Mouse (Mus musculus): Measurements from ENCODE around the gene Sgms1. TPM values are rescaled to one million over a fixed set of nuclear protein-coding genes. Genes with fewer than 3 reads are reported as not detected.
A peak's percentile ranks its signal among the peaks of the same experiment; 100 is the strongest.

Sgms1 gene
- total RNA-seq (2021) = 10 to 100 TPM; 45.3 to 46.0 TPM
- long read RNA-seq, experiment 1, transcript Sgms1-201 (10 exons, 3,665 nt) = minor isoform, 12 of 78 reads
- long read RNA-seq, experiment 1, transcript Sgms1-212 (6 exons, 3,262 nt) = major isoform, 46 of 78 reads
- long read RNA-seq, experiment 1, partial matches to known transcripts = 9 of 78 reads
- long read RNA-seq, experiment 1, other reads (novel, unspliced or antisense) = 11 of 78 reads
- long read RNA-seq, experiment 2, transcript Sgms1-212 (6 exons, 3,262 nt) = major isoform, 30 of 52 reads
- long read RNA-seq, experiment 2, partial matches to known transcripts = 12 of 52 reads
- long read RNA-seq, experiment 2, other reads (novel, unspliced or antisense) = 9 of 52 reads

DNA sequence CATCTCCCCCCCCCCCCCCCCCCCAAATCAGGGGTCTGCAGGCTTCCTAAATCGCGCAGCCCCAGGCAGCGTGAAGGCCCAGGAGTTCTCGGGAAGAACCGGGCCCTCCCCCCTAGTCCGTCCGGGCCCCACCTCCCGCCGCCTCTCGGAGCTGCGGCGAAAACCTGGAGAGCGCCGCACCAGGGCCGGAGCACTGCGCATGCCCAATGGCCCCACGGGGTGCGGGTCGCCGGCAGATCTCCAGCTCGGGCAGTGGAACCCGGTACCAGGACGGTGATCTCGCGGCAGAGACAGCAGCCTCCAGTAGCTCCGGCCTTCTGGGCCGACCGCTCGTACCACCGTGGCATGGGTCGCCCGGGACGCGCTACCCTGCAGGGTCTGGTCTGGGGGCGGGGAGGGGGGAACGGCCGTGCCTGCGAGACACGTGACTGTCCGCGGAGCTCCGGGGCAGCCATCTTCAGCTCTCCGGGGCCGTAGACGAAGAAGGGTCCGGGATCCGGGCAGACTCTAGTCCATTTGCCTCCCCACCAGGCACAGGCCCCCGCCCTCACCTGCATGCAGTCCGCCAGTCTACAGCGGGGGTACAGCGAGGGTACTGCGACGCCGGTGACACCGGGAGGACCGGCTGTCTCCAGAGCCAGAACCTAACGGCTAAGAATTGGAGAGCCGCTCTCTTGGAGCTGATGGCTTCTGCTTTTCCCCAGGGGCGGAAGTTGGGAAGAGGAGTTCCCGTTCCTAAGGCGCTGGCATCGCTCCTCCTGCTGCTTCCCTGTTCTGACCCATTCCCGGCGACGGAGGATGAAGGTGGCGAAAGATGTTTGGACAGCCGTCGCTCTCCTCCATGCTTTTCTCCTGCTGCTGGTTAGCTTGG lies at the start of gene Sgms1:
Gene Sgms1 (minus strand): TSS at position 714 of the 871 bp plus-strand sequence.
- peak; percentile 92 for DNase-seq (ENCODE audit: low spot score in 2 of 2)

GRCm38 (mm10) chr19:32425856-32426255 lies 36.3 kb upstream of the Sgms1 start:
- no peak for DNase-seq (ENCODE audit: low spot score in 2 of 2)

GRCm38 (mm10) chr19:32424706-32425105 lies 35.2 kb upstream of the Sgms1 start:
- DNase-seq (ENCODE audit: low spot score in 2 of 2) = no peak

GRCm38 (mm10) chr19:32419069-32419468 lies 29.6 kb upstream of the Sgms1 start:
- DNase-seq (ENCODE audit: low spot score in 2 of 2) = no peak

DNA sequence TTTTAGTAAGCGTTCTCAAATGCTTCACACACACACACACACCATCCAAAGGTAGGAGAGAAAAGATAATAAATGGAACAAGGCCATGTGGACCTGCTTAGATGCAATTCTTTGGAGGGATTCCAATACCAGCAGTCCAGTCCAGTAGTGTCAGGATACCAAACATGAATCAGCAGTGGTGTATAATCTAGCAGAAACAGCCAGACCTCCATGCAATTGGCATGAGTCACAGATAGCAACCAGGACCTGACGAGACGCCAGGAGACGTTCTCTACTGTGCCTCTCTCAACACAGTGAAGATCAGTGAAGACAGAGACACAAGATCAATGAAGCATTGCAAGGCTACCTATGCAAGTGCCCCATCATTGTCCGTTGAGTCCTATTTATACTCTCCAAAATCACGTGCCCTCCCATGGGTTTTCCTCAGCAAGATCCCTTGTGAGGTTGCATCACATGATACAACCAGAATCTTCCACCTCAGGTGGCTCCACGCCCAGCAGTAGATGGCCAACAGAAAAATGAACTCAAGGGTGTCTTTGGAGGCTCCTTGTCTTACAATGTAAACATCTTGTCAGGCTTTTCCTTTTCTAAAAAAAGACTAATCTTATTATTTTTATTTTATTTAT lies 27.3 kb upstream of the Sgms1 start:
- no peak for DNase-seq (ENCODE audit: low spot score in 2 of 2)

DNA sequence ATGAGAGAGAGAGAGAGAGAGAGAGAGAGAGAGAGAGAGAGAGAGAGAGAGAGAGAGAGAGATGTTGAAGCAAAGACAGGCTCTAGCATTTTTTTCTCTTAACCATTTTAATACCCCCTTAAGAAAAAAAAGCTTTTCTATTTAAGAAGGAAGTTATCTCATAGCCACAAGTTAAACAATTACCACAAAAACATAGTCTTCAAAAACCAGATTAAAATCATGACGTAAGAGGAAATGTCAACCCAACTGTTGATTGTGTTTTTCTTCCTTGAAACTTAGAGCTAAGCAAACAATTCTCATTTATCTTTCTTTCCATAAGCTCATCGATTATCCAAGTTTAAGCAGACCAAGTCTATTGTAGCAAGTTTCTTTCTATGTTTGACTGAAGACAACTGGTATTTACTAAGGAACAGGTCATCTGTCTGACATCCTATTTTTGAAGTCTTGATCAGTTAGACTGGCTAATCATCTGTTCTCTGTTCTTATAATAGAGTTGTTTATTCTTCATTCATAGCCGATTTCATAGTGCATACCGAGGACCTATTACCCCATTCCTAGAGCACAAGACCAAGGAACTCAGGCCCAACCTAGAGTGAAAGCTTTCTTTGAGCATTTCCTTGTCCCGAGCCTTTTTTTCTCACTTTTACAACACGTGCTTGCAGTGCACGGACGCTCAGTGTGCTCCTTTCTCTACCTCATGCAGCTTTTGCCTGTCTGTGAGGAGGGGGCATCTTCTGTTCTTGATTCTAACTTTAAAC lies 20.3 kb upstream of the Sgms1 start:
- DNase-seq (ENCODE audit: low spot score in 2 of 2) = no peak

- no peak for DNase-seq (ENCODE audit: low spot score in 2 of 2)
These were observed 17.2 kb upstream of the Sgms1 start for GRCm38 (mm10) chr19:32406717-32407116.

- no peak for DNase-seq (ENCODE audit: low spot score in 2 of 2)
These were observed 14.9 kb upstream of the Sgms1 start for GRCm38 (mm10) chr19:32404386-32404785.

- DNase-seq (ENCODE audit: low spot score in 2 of 2) = no peak
These were observed 14.3 kb upstream of the Sgms1 start for GRCm38 (mm10) chr19:32403834-32404233.

- DNase-seq (ENCODE audit: low spot score in 2 of 2) = no peak
These were observed 9.0 kb upstream of the Sgms1 start for GRCm38 (mm10) chr19:32398491-32398890.

- no peak for DNase-seq (ENCODE audit: low spot score in 2 of 2)
These were observed 6.8 kb upstream of the Sgms1 start for GRCm38 (mm10) chr19:32396303-32396702.

DNA sequence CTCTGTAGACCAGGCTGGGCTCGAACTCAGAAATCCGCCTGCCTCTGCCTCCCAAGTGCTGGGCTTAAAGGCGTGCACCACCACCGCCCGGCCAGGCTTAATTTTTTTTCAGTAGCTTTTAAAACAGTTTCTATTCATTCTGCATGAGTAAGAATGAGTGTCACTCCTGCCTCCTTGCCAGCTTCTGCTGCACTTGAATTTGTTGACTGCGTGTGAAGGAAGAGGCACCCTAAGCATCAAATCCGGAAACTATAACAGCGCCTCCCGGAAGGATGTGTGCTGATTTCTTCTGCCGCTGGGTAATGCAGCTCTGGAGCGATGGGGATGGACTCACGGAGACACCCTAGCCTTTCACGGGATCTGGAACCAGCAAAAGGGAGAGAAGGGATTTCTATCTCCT lies 5.3 kb upstream of the Sgms1 start:
- no peak for DNase-seq (ENCODE audit: low spot score in 2 of 2)

- DNase-seq (ENCODE audit: low spot score in 2 of 2) = no peak
These were observed 4.4 kb upstream of the Sgms1 start for GRCm38 (mm10) chr19:32393758-32394450.

DNA sequence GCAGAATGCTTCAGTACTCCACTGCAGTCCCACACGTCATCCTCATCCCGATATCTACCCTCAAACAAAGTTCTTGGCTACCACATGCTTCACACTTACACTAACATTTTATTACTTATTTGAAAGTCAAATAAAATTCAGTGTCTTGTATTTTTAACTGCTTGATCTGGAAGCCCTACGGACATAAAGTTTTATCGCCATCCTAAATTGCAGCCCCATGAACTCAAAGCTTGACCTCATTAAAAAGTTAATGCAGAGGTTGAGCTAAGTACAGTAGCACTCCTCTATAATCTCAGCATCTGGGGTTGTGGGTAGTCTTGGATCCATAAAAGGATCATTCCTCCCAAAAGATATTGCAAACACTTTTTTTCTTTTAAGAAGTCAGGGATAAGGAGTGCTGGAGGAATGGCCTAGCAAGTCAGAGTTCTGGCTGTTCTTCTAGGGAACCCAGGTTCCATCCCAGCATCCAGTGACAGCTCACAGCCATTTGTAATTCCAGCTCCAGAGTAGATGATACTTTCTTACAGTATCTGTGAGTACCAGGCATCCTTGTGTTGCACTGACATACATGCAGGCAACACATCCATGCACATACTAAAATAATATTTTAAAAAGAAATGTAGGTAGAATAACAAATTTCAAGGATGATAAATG lies 3.7 kb upstream of the Sgms1 start:
- DNase-seq (ENCODE audit: low spot score in 2 of 2) = no peak

- no peak for DNase-seq (ENCODE audit: low spot score in 2 of 2)
These were observed 1.9 kb upstream of the Sgms1 start for GRCm38 (mm10) chr19:32391441-32391840.

DNA sequence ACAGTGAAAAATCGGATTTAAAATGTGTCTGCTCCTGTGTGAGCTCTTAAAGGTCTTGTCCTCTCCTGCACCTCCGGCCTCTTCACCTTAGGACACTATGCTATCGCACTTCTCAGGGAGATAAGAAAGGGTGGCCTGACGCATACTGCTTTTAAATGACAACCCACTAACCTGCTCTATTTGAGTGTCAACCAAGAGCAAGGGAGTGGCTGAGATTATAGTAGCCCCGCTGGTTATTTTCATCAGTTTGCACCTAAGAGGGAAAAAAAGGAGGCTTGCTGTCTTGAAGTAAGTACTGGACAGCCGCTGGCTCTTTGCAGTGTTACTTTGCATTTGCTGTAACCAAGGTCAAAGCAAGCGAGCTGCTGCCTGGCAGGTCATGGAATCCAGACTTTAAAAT lies 602 bp upstream of the Sgms1 start:
- DNase-seq (ENCODE audit: low spot score in 2 of 2) = no peak

DNA sequence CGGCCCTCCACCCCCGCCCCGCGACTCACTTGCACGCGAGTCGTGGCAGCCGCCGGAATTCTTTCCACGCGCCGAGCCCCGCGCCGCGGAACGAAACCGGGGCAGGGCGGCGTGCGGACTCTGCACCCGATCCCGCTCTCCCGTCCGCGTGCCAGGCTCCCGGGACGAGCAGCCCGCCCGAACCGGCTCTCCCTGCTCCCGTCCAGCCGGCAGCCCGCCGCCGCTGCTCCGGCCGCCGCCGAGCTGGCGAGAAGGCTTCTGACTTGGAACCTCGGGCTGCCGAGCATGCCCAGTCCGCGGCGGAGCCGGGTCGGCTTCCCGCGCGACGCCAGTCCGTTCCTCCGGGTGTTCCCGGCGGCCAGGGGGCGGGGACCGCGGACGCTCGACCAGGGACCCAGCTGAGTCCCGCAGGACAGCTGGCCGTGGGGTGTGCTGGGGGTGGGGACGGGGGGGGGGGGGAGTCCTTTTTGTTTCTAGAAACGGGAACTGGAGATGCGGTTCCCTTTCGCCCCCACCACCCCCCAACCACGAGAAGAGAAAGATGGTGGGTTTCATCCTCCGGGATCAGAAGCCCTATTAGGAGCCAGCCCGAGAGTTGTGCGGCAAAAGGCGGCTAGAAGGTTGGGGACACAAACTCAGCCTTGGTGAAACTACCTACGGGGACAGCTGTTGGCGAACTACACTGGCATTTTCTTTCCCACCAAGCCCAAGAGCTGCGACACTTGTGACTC lies 1.2 kb downstream of the Sgms1 start:
- DNase-seq (ENCODE audit: low spot score in 2 of 2) = peak; percentile 91 to 97

DNA sequence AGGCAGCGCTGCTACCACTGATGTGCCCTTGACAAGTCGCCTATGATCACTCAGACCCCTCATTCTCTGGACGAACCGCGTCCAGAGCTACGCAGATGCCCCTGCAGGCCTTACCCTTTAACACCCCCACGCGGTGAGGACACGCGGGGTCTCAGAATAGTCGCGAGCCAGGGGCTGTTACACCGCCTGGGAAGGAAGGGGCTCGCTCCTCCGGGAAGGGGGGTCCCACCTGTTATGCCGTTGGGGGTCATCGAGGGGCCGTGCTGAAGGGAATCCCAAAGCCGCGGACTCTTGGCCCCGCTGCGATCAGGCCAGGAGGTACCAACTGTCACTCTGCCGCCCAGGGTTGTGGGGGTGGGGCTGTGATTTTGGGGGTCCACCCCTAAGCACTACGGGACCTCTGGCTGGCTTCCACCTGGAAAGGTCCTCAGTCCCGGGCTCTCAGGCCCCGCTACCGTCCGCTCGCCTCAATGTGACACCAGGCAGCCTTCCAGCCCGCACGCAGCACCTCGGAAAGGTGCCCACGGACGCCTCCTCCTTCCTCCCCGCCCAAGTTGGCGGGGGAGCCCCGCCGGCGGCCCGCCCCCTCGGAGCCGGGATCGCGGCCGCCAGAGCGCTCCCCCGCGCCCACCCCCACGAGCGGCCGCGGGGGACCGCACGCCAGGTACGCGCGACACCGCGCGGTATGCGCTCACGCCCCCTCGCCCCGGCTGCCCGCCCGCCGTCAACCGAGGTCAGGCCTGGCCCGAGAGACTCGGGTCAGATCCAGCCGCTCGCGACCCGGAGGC lies 1.9 kb downstream of the Sgms1 start:
- peak; percentile 28 to 49 for DNase-seq (ENCODE audit: low spot score in 2 of 2)

Data from left cerebral cortex, adult 18-20 months (tissue).